Mouse (Mus musculus) layer of hippocampus, postnatal 14 days (tissue): ENCODE measurements around the gene Rab11fip5. TPM values are rescaled to one million over a fixed set of nuclear protein-coding genes. Genes with fewer than 3 reads are reported as not detected.

Experiments used
- DNase-seq, 2 experiments: peaks; one replicate each; pipeline ENCODE4 v3.0.0; 2021 to 2022; ENCODE audit warnings: low spot score in 2 of 2, mixed read lengths in 1 of 2
- microRNA-seq, 2 experiments: library from miRNA; unstranded; fragments of <30 nt; microRNA quantifications; one replicate each; pipeline ENCODE4 v1.2.0; 2021
- total RNA-seq, 2 experiments: library from RNA; stranded (reverse); gene quantifications; 2 replicates each; pipeline ENCODE4 v1.2.3; 2021

Rab11fip5 gene
- total RNA-seq, 2 experiments from 2014 or later: 50.8 to 56.2 TPM

DNA sequence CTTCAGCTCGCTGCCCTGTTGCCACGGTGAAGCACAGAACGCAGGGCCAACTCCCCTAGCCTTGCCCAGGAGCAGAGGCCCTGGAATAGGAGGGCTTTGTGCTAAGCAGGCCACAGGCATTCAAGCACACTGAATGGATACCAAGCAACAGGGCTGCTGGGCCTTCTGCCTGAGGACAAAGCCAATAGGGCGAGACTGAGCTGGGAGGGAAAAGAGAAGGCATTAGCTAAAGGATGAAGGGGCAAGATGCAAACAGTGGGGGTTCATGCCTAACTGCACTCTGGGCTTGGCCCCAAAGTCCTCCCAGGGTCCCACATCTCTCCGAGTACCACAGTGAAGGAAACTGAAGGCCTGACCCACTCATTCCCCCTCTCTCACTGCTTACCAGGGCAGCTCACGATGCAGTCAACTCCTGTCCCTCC lies 54.0 kb downstream of the Rab11fip5 start:
- peak; percentile 47 to 79 for DNase-seq

DNA sequence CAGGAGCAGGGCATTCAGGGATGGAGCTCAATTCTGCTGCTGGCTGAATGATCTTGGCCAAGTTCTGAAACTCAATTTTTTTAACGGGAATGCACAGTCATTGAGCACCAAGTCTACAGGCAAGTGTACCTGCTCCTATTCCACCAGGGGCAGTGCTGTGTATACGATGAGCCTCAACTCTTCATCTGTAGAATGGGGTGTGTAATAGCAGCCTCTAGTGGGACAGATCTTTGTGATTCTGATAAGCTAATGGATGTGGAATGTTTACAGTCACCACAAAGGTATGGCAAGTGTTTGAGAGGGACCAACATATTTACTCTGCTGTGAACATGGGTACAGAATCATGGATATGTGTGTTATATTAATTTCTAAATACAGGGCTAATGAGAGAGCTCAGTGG lies 58.2 kb downstream of the Rab11fip5 start:
- no peak for DNase-seq

DNA sequence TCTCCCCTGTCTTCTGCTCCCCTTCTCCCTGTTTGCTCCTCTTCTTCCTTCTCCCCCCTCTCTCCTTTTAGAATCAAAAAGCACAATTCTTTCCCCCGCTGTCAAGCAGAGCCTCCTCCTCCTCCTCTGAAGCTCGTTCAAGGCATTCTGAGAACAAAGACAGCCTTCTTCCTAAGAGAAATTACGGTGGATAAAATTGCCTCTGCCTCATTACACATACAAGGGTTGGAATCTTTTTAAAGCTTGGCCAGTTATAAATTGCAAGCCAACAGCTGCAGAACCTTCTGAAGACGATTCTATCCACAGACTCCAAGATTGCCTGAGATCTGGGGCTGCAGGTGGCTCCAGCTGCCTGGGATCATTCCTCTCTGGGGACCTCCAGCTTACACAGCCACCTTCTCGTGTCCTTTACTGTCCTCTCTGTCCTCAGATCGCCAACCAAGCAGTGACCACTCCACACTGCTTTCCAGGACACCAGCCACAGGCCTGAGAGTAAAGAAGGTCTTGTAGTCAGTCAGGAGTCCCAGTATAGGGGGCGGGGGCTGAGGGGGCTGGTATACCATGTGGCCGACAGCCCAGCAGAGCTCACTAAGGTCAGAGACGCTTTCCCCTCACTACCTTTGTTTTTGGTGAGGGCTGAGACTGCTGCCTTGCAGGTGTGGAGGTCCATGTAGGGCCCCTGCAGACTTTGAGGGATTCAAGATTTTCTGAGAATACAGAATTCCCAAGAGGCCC lies 60.2 kb downstream of the Rab11fip5 start:
- no peak for DNase-seq

DNA sequence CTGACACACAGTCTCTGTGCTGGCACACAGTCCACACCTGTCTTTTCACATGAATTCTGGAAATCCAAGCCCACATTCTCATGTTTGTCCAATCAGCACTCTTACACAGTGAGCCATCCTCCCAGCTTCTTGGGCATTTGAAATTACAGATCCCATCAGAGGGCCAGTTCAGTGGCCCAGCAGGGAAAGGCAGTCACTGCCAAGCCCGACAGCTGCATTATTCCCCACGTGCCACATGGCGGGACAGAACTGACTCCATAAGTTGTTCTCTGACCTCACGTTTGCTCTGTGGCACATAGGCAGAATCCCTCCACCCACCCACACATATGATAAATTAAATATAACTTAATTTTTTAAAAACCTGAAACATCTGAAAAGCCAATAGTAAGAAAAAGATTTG lies 66.5 kb downstream of the Rab11fip5 start:
- DNase-seq: no peak

DNA sequence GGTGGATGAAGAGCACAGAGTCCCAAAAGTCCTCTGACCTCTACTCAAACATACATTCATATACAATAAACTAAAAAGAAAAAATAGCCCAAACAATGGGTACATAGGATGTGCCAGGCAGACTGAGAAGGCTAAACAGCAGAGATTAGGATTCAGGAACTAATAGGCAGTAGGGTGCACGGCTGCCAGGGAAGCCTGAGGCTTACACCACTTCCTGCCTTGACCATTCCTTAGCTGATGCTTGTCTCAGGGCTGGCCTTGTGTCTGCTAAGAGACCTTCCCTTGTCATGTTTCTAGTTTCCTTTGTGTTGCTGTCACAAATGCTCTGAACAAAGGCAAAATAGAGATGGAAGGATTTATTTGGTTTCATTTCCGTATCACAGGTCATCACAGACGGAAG lies 68.1 kb downstream of the Rab11fip5 start:
- DNase-seq: no peak

DNA sequence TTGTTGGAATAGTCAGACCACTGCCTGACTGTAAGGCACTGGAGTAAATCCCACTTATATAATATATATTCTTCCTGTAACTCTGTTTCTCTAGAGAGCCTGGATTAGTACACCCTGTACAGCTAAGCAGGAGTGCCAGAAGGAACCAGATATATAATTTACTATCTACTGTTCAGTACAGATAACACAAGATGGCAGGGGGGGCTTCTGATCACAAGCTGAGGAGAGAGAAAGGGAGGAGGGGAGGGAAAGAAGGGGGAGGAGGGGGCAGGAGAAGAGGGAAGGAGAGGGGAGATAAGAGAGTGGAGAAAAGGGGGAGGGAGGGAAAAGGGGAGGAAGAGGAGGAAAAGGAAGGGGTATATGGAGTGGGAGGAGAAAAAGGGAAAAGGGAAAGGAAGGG lies 68.6 kb downstream of the Rab11fip5 start:
- no peak for DNase-seq

DNA sequence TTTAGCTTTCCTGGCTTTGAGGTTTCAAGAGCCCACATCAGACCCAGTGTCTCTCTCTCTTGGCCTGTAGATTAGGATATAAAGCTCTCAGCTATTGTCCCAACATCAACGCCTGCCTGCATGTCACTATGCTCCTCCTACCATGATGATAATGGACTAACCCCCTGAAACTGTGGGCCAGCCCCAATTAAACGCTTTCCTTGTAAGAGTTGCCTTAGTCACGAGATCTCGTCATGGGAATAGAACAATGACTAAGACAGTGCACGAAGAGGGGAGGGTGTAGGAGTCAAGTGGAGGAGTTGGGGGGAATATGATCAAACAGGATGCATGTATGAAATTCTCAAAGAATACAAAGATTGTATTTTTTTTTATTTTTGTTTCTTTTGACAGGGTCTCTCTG lies 69.5 kb downstream of the Rab11fip5 start:
- no peak for DNase-seq

DNA sequence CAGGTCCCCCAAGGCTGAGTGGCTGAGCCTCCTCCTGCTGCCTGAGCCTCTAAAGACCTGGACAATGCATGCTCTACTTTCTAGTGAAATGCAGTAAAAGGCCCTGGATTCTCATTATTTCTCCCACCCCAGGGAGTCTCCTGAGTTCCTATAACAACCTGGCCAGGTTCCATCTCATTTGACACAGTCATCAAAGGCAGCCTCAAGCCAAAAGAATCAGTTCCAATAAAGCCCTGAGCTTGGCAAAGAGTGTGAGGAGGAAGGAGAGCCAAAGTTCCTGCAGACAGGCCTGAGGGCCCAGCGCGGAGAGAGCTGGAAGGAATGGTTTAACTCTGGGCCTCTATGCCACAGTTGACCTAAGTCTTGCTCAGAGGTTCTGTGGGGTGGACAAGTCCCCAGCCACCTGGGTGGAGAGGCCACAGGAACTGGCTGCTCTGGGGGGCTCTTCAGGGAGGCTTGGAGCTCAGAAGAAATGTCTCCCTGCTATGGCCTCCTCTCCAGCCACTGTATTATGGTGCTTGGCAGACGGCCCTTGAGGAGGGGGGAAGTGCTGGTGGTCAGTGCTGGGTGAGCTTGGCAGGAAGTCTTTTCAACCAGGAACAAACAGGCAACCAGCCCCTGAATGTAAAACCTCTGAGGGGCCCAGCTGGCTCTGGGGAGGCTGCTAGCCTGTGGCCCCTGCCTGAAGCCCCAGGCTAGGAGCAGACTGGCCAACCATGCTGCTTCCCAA lies 71.9 kb downstream of the Rab11fip5 start:
- DNase-seq: peak; percentile 73 to 91

DNA sequence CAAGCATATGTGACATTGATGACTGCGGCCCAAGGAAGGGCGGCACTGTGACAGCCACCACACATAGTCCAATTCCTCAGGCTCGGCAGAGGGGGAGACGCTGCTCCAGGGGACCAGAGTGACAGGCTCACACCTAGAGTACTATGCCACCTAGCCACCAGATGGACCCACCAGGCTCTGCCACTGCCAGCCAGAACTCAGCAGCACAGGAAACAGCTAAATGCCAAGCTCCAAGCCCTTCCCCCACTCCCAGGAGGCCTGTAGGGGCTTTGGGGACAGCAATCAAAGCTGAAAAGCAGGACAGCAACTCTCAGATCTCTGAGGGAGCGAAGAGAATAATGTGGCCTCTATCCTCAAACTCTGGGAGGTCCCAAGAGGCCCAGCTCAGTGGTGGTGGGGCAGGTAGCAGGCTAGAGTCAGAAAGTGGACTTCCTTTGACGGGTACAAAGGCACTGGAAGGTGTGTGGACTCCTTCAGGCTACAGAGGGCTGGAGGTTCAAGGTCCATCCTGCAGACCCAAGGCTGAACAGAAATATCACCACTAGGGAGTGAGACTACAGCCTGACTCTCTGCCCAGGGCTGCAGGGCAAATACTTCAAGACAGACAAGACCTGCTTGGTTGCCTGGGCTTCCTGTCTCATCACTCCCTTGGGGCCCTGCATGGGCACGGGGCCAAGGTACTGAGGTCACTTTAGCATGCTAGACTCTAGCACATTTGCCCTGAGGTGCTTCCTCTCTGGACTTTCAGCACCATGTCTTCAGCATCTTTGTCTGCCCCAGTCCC lies 78.9 kb downstream of the Rab11fip5 start:
- peak in 1 of 2 experiments; percentile 62 for DNase-seq

DNA sequence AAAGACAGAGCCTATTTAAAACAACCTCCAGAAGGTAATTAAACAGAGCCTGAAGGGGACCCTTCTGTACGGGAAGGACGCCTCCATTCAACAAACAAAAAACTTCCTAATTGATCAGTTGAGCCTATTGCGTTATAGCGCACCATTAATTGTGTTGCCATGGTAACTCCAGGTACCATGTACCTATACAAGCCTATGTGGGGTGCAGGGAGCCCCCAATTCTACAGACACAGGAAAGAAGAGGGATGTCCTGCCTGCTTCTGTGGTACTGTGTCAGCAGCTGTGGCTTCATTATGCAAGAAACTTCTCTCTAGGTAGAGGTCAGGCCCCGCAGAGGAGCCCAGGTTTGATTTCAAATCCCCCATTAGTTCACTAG lies 80.4 kb downstream of the Rab11fip5 start:
- no peak for DNase-seq

DNA sequence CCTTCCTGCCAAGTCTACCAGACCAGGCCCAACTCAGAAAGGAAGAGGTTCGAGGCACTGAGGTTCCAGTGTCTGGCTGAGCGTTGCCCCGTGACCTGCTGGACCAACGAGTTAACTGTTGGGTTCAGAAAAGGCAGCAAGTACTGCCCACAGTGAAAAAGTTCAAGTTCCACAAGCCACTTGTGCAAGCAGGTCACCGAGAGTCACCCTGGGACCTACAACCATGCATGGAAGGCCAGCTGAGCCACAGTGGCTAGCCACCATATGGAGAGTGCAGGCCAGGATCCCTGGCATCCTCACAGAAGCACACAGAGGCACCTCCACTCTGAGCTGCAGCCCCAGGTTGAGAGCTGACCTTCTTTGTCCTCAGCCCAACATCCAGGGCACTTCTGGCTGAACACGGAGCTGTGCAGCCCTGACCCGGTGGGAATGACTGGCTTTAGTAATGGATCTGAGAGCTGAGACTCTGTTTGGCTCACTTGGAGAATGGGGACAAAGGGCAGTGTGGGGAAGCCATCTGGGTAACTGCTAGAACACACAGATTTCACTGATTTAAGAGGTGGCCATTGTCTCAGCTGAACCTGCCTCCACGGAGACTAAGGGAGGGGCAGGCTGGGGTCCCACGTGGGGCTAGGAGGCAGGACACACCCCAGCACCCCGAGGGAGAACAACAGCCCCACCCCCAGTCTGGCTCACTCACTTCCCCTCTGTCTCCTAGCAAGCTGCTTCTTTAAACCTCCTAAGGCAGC lies 81.0 kb downstream of the Rab11fip5 start:
- DNase-seq: no peak

DNA sequence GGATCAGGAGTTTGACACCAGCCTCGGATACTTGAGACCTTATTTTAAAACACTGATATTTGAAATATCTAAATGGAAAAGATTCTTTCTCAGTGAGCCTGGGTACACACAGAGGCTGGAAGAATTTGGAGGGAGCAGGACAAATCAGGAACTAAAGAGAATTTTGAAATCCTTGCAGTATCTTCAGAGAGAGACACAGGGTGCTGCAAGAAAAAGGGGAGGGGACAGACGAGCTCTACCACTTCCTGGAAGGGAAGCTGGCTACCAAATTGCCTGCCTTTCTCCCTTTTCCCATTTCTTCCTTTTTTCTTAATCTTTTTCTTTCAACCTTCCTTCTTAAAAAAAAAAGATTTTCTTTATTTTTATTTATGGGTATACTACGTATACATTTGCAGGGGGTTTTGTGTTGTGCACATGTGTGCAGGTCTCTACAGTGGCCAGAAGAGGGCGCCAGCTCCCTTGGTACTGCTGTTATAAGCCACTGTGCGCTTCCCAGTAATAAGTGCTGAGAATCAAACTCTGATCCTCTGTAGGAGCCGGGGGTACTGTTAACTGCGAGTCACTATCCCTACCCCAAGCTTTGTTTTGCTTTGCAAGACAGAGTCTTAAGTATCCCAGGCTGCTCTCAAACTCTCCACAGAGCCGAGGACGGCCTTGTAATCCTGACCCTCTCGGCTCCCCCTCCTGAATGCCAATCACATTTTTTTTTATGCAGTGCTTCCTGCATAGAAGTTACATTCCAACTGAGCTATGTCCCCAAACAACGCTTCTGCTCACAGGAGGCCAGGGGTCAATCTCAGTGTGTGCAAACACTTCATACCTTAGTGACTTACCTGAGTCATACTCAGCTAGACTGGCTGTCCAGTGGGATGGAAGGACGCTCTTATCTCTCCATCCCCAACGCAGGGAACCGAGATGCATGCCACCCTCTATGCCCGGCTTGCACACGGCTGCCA lies 83.3 kb downstream of the Rab11fip5 start:
- no peak for DNase-seq

DNA sequence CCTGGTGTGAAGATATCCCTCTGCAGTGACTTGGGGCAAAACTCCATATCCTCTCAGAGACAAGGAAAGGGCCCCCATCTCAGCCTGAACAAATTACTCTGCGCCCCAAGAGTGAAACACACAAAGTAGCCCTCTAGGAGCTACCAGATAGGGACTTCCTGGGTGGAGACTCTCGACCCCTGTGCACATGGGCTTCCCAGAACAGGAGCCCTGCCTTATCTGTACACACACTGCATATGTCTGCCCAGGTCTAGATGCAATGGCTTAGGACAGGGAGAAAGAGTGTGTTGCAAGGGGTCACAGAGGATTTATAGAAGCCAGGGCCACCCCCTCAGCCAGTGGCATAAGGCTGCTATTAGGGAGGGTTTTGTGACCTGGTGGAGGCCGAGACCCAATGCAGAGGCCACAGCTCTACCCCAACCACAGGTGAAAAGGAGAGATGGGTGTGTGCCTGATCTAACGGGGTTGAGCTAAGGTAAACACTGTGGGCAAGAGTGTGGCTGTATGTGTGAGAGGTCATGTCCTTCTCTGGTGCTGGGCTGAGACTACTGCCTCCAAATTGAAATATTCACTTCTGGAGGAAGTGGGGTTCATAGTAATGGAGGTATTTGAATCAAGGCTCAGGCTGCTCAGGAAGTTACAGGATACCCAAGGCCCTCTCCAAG lies 86.1 kb downstream of the Rab11fip5 start:
- DNase-seq: no peak

DNA sequence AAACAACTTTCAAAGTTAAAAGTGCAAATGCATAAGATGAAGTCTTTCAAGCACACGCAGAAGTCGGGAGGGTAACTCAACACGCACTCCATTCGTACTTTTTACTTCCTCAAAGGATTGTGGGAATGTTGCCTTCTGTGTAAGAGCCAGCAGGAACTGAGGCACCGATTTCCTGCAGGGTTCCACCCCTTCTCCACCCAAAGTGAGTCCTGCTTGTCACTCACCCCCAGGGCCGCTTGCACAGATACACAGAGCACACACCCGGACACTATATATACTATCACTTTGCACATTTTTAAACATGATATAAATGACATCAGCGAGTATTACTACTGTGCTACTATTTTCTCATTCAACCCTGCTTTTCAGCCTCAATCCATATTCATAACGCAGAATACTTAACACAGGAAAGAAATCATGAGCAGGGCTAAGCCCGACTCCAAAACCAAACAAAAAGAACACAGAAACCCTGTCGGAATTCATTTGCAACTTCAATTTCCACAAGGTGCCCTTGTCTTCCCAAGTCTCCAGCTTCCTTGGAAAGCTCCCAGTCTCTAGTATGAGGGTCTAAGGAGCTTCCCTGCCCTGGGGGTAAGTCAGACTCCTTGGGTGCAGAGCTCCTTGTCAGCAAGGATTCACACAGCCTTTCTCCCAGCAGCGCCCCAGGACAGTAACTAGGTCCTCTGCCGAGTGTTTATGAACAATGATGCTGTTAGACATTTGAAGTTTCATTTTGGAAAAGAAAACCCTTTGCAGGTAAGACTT lies 88.0 kb downstream of the Rab11fip5 start:
- no peak for DNase-seq

Small RNAs within 50 kb of the gene (microRNA-seq; reads per million reads assigned to microRNA genes)
- gene Mir705: 0 reads per million in 2 experiments

Other genes with a start within 250 kb of the Rab11fip5 start
- 10 to 100 TPM; 42.1 to 49.3 TPM for gene Spr, start 236.9 kb downstream of the Rab11fip5 start, total RNA-seq
- 10 to 100 TPM; 22.8 to 22.9 TPM for gene Emx1, start 187.2 kb downstream of the Rab11fip5 start, total RNA-seq
- gene Sfxn5, start 41.2 kb downstream of the Rab11fip5 start, total RNA-seq: 100 to 1,000 TPM; 154 to 171 TPM
- not detected for gene Noto, start 49.3 kb upstream of the Rab11fip5 start, total RNA-seq
- gene Smyd5, start 57.4 kb upstream of the Rab11fip5 start, total RNA-seq: 10 to 100 TPM; 32.8 to 35.4 TPM
- gene Cct7, start 76.9 kb upstream of the Rab11fip5 start, total RNA-seq: 100 to 1,000 TPM; 204 to 218 TPM
- 10 to 100 TPM; 13.7 to 18.1 TPM for gene Pradc1, start 77.3 kb upstream of the Rab11fip5 start, total RNA-seq
- gene Fbxo41, start 128.4 kb upstream of the Rab11fip5 start, total RNA-seq: 10 to 100 TPM; 89.7 to 94.5 TPM
- 10 to 100 TPM; 26.5 to 32.0 TPM for gene Egr4, start 139.0 kb upstream of the Rab11fip5 start, total RNA-seq
- gene Alms1, start 212.9 kb upstream of the Rab11fip5 start, total RNA-seq: 1 to 10 TPM; 6.9 to 7.0 TPM